Mouse (Mus musculus) embryonic fibroblast, embryonic 13.5 days (primary cell): ENCODE data around the gene Specc1l. TPM values are rescaled to one million over a fixed set of nuclear protein-coding genes. Genes with fewer than 3 reads are reported as not detected.

Source experiments
- H3K27ac ChIP-seq: 2 replicates; pipeline ENCODE4 v1.5.1; 2012; ENCODE audit warnings: low read length, control low read depth, inconsistent platforms; ENCODE audit not compliant: insufficient read depth
- H3K4me1 ChIP-seq: 2 replicates; pipeline ENCODE4 v1.6.1; 2011; ENCODE audit warnings: low read length; ENCODE audit not compliant: control insufficient read depth, insufficient read depth
- H3K4me3 ChIP-seq: 2 replicates; pipeline ENCODE4 v1.5.1; 2011; ENCODE audit warnings: mild to moderate bottlenecking, control low read depth, low read length; ENCODE audit not compliant: insufficient read depth
- CTCF ChIP-seq: IDR thresholded peaks from 2 replicates; pipeline ENCODE4 v1.5.1; 2011; ENCODE audit warnings: mild to moderate bottlenecking, control low read depth, low read length, moderate library complexity, borderline replicate concordance; ENCODE audit not compliant: insufficient read depth
- POLR2A ChIP-seq: IDR thresholded peaks from 2 replicates; pipeline ENCODE4 v1.6.1; 2011; ENCODE audit warnings: low read depth, mild to moderate bottlenecking, control low read depth, low read length, moderate library complexity
- polyA plus RNA-seq: library from polyadenylated mRNA; stranded (reverse); fragments of >200 nt; gene quantifications from 2 replicates; pipeline ENCODE4 v1.2.4, GENCODE M21; 2011; ENCODE audit warnings: low read depth; ENCODE audit not compliant: missing spikeins, insufficient read length

Specc1l gene
- polyA plus RNA-seq, result 39.0 and 39.2 TPM in 2 replicates

DNA sequence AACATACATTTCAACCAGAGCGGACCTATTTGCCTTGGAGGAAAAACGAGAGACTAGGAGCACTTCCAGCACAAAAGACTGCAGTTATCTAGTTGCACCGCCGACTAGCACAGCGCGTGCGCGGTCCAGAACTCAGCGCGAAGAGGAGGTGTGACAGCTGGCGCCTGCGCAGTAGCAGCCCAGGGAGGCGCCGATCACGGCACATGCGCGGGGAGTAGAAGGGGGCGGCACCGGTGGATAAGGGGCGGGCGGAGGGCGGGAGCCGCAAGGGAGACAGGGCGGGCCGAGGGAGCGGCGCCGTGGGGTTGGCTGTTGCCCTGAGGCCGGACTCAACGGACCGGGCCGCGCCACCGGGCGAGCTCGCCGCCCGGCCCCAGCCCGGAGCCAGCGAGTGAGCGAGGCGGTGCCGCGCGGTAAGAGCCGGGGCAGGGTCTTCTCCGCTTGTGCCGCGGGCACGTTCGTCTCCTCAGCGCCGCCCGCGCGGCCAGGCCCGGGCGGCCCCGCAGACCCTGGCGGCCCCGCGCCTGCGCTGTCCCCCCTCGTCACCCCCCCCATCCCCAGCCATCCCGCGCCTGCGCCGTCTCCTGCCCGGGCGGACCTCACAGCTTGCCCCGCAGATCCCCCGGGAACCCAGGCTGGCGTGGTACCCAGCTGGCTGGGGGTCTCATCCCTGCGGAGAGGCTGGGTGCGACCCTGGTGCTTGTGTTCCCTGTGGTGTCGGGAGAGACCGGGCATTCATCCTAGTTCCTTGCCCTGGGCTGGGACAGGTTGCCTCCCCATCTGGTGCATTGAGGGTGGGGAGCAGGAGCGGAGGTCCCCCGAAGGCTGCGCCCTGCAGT is at the start of gene Specc1l:
Specc1l (plus strand) TSS at position 267 of the 839 bp plus-strand sequence.
- Histone ChIP-seq H3K4me1 (peaks cover 2% of the 10 kb centered on the region; the same call in 1 of the 2 replicates), H3K4me3 (peak within 1 kb of the TSS; percentile 82), H3K27ac (peak within 1 kb of the TSS; percentile 93)
- TF ChIP-seq CTCF (no peak), POLR2A (peak; percentile 98)

DNA sequence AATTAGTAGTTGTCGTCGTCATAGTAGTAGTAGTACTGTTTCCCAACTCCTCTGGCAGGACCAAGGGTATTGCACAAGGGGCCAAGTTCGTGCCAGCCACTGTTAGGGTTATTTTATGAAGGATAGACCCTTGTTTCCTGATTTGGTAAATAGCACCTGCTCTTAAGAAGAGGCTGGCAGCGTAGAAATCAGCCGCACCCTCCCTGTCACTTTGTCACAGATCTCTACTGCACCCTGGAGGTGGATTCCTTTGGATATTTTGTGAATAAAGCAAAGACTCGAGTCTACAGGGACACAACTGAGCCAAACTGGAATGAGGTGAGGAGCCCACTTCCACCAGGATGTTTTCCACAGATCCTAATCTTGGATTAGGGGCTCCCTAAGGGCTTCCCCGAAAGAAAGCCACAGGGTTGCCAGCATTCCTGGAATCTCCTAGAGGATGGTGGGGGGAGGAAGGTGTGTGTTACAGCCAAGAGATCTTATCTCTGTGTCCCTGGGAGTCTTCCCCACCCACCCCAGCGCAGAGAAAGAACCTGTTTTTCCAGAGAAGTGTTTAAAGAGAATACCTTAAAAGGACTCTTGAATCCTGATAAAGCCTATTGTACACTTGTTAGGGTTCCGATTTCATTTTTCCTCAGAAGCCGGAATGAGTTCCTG is 45.9 kb upstream of the Specc1l start:
- no peak overlapping the region for H3K4me3 ChIP-seq
- TF ChIP-seq CTCF (no peak), POLR2A (no peak)
- no peak overlapping the region for H3K27ac ChIP-seq
- peaks cover 7% of the 10 kb centered on the region for H3K4me1 ChIP-seq

DNA sequence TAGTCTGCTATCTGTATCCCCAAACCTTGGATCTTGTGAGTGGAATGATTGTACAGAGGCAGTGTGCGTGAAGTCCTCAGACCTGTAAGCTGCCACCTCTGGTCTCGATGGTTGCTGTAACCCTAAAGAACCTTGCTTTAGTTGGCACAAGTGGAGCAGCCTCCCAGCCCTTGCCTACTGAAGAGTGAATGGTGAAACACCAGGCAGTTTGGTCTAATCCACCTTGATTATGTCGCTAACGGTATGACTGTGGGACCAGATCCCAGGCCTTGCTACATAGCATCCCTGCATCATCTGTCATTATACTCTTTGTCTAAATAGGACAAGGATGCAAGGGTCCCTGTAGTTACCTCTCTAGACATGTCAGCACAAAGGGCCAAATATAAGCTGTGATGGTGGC is 45.3 kb upstream of the Specc1l start:
- Histone ChIP-seq H3K27ac (no peak overlapping the region), H3K4me1 (peaks cover 7% of the 10 kb centered on the region), H3K4me3 (no peak overlapping the region)
- TF ChIP-seq CTCF (no peak), POLR2A (no peak)

- TF ChIP-seq POLR2A (no peak), CTCF (no peak)
- Histone ChIP-seq H3K27ac (peak overlapping the region; percentile 39), H3K4me3 (no peak overlapping the region), H3K4me1 (peaks cover 7% of the 10 kb centered on the region)
These were observed 41.5 kb upstream of the Specc1l start for GRCm38 (mm10) chr10:75170207-75170850.

- H3K4me1 ChIP-seq, result peaks cover 7% of the 10 kb centered on the region
- TF ChIP-seq CTCF (no peak), POLR2A (no peak)
- no peak overlapping the region for H3K4me3 ChIP-seq
- no peak overlapping the region for H3K27ac ChIP-seq
These were observed 38.8 kb upstream of the Specc1l start for GRCm38 (mm10) chr10:75173056-75173455.

DNA sequence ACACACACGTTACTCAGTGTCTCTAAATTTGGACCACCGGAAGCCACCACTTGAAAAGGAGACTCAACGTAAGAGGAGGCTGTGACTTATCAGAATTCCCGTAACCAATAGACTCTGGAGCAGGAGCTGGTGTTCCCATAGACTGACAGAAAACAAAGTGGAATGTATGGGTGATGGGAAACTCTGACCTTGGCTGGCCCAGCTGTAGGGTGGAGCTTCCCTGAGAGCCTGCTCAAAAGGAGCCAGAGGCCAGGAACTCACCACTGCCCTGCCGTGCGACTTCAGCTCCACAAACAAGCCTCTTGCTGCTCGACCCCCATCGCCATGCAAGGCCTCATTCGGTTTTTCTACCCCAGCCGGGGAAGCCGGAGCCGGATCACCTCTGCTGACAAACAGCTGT is 38.2 kb upstream of the Specc1l start:
- Histone ChIP-seq H3K4me1 (peaks cover 7% of the 10 kb centered on the region), H3K4me3 (no peak overlapping the region), H3K27ac (no peak overlapping the region)
- TF ChIP-seq CTCF, result no peak
- no peak for TF ChIP-seq POLR2A

DNA sequence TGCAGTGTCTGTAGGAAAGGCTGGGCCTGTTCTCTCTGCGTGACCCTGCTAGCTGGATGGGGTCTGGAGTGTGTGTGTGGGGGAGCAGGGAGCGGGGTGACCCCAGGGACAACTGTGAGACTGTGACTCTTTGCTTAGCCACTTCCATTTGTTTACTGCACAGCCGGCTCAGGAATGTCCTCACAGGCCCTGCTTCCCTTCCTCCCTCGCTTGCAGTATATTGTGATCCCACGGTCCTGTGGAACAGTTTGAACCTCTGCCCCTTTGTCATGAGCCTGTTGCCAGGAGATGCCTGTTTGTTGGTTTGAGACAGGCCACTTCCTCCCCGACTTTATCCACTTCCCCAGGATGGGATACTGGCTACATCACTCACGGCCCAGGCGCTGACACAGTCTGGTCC is 35.4 kb upstream of the Specc1l start:
- Histone ChIP-seq H3K27ac (no peak overlapping the region), H3K4me3 (no peak overlapping the region), H3K4me1 (no peaks in the 10 kb centered on the region)
- TF ChIP-seq POLR2A (no peak), CTCF (no peak)

DNA sequence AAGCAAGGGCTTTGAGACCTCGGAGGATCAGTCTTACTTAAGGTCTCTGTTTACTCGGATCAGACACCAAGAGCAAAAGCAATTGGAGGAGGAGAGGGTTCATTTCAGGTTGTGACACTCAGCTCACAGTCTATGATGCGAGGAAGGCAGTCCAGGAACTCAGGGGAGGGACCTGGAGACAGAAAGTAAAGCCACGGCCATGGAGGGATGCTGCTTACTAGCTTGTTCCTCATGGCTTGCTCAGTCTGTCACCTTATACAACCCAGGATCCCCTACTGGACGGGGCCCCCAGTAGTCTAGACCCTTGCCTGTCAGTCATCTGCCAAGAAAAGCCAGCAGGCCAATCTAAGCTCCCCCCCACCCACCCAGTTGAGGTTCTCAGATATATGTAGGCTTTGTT is 33.0 kb upstream of the Specc1l start:
- no peaks in the 10 kb centered on the region for H3K4me1 ChIP-seq
- H3K4me3 ChIP-seq, result no peak overlapping the region
- TF ChIP-seq POLR2A (no peak), CTCF (no peak)
- H3K27ac ChIP-seq, result no peak overlapping the region

GRCm38 (mm10) chr10:75182151-75182774 is 29.6 kb upstream of the Specc1l start:
- H3K4me1 ChIP-seq, result no peaks in the 10 kb centered on the region
- H3K4me3 ChIP-seq, result no peak overlapping the region
- H3K27ac ChIP-seq, result no peak overlapping the region
- TF ChIP-seq POLR2A, result no peak
- TF ChIP-seq CTCF, result peak; percentile 57; the same call in 1 of the 2 replicates

- no peak overlapping the region for H3K4me3 ChIP-seq
- TF ChIP-seq CTCF (no peak), POLR2A (no peak)
- no peak overlapping the region for H3K27ac ChIP-seq
- H3K4me1 ChIP-seq, result no peaks in the 10 kb centered on the region
These were observed 27.0 kb upstream of the Specc1l start for GRCm38 (mm10) chr10:75184826-75185225.
